Mouse (Mus musculus) kidney, postnatal 0 days (tissue): Measurements from ENCODE around the gene Cuedc1. TPM values are rescaled to one million over a fixed set of nuclear protein-coding genes. Genes with fewer than 3 reads are reported as not detected.

ENCODE experiments used
- ATAC-seq: fragments of 200-750 bp; cut with Nextera tagmentation; replicated peaks from 2 replicates; pipeline ENCODE4 v1.8.0; 2017; ENCODE audit warnings: low read depth, moderate number of reproducible peaks, moderate TSS enrichment, moderate library complexity; ENCODE audit not compliant: low FRiP score
- DNase-seq: peaks from one replicate; pipeline ENCODE4 v3.0.0-alpha.2; 2016; ENCODE audit warnings: low spot score
- H3K27ac ChIP-seq: fragments of 300-500 bp; sonication (generic); 2 replicates; pipeline ENCODE4 v1.5.1; 2014; ENCODE audit warnings: mild to moderate bottlenecking
- H3K27me3 ChIP-seq: fragments of 300-500 bp; sonication (generic); 2 replicates; pipeline ENCODE4 v1.6.1; 2014; ENCODE audit warnings: low read length, mixed read lengths; ENCODE audit not compliant: insufficient read depth
- H3K36me3 ChIP-seq: fragments of 300-500 bp; sonication (generic); 2 replicates; pipeline ENCODE4 v1.6.1; 2014; ENCODE audit warnings: low read length, mixed read lengths; ENCODE audit not compliant: insufficient read depth
- H3K4me1 ChIP-seq: fragments of 300-500 bp; sonication (generic); replicated peaks from 2 replicates; pipeline ENCODE4 v1.6.1; 2014; ENCODE audit warnings: antibody characterized with exemption, low read length, mixed read lengths; ENCODE audit not compliant: insufficient read depth
- H3K4me2 ChIP-seq: fragments of 300-500 bp; sonication (generic); 2 replicates; pipeline ENCODE4 v1.6.1; 2014; ENCODE audit warnings: mild to moderate bottlenecking, low read length, moderate library complexity, mixed read lengths
- H3K4me3 ChIP-seq: fragments of 300-500 bp; sonication (generic); replicated peaks from 2 replicates; pipeline ENCODE4 v1.5.1; 2014; ENCODE audit warnings: low read depth, low read length
- H3K9ac ChIP-seq: fragments of 300-500 bp; sonication (generic); 2 replicates; pipeline ENCODE4 v1.6.1; 2014; ENCODE audit warnings: low read depth, low read length
- H3K9me3 ChIP-seq: fragments of 300-500 bp; sonication (generic); replicated peaks from 2 replicates; pipeline ENCODE4 v1.6.1; 2016; ENCODE audit warnings: low read length, inconsistent platforms, mixed read lengths
- CTCF ChIP-seq: IDR thresholded peaks from 2 replicates; pipeline ENCODE4 v1.5.1; 2016; ENCODE audit warnings: antibody characterized with exemption, low read depth, mild to moderate bottlenecking, moderate library complexity
- WGBS: fragments of 180-500 bp; shearing (Covaris S2); extraction: QIAGEN DNeasy Blood & Tissue Kit; methylation state at CpG from one replicate; pipeline ENCODE4 v1.1.7; 2014; 5-methylcytosine and 5-hydroxymethylcytosine counted together
- polyA plus RNA-seq: library from polyadenylated mRNA; unstranded; fragments of >200 nt; fragmentation: Nextera tagmentation; extraction: Ambion mirVana; gene quantifications from 2 replicates; pipeline ENCODE4 v1.2.1, GENCODE M21; 2015

Cuedc1 gene
- polyA plus RNA-seq, 1 experiment from 2014 or later, result 16.4 TPM

GRCm38 (mm10) chr11:88139256-88139861, 41.5 kb downstream of the Cuedc1 start:
- H3K9ac ChIP-seq, result 0 out of 2 replicates have a peak overlapping the region, but pooled peaks have one; percentile 3
- WGBS, result 18% methylated on average over 20 of the region's 20 CpGs
- ATAC-seq (no peak), DNase-seq (no peak)
- no peak overlapping the region for H3K4me3 ChIP-seq
- no peaks in the 10 kb centered on the region for H3K9me3 ChIP-seq
- TF ChIP-seq CTCF, result no peak
- H3K36me3 ChIP-seq, result no peaks in the 10 kb centered on the region
- no peaks in the 10 kb centered on the region for H3K27me3 ChIP-seq
- H3K4me1 ChIP-seq, result peaks cover 28% of the 10 kb centered on the region
- peak overlapping the region; percentile 14; the same call in 1 of the 2 replicates for H3K4me2 ChIP-seq
- H3K27ac ChIP-seq, result no peak overlapping the region

GRCm38 (mm10) chr11:88140066-88141060, 42.5 kb downstream of the Cuedc1 start:
- Histone ChIP-seq H3K36me3 (no peaks in the 10 kb centered on the region), H3K27ac (no peak overlapping the region), H3K4me1 (peaks cover 28% of the 10 kb centered on the region), H3K9me3 (no peaks in the 10 kb centered on the region), H3K4me3 (no peak overlapping the region), H3K9ac (0 out of 2 replicates have a peak overlapping the region, but pooled peaks have one; percentile 3), H3K27me3 (no peaks in the 10 kb centered on the region), H3K4me2 (no peak overlapping the region)
- WGBS, result 38% methylated on average over 13 of the region's 13 CpGs
- no peak for TF ChIP-seq CTCF
- DNase-seq (no peak), ATAC-seq (0 out of 2 replicates have a peak, but pooled peaks have one; percentile 55)

- Histone ChIP-seq H3K4me2 (no peak overlapping the region), H3K9ac (no peak overlapping the region), H3K27ac (no peak overlapping the region), H3K9me3 (no peaks in the 10 kb centered on the region), H3K36me3 (no peaks in the 10 kb centered on the region), H3K4me1 (peaks cover 28% of the 10 kb centered on the region), H3K4me3 (no peak overlapping the region), H3K27me3 (no peaks in the 10 kb centered on the region)
- DNase-seq (no peak), ATAC-seq (no peak)
- TF ChIP-seq CTCF, result no peak
- 39% methylated on average over 8 of the region's 8 CpGs for WGBS
Observed at GRCm38 (mm10) chr11:88142362-88142761, 44.5 kb downstream of the Cuedc1 start.

GRCm38 (mm10) chr11:88144100-88144499, 46.2 kb downstream of the Cuedc1 start:
- 52% methylated on average over 4 of the region's 4 CpGs for WGBS
- Histone ChIP-seq H3K27ac (no peak overlapping the region), H3K9me3 (no peaks in the 10 kb centered on the region), H3K36me3 (no peaks in the 10 kb centered on the region), H3K4me3 (no peak overlapping the region), H3K4me2 (no peak overlapping the region), H3K9ac (no peak overlapping the region), H3K27me3 (no peaks in the 10 kb centered on the region), H3K4me1 (peaks cover 23% of the 10 kb centered on the region)
- ATAC-seq (no peak), DNase-seq (no peak)
- TF ChIP-seq CTCF, result no peak

- no peak for ATAC-seq
- no peak overlapping the region for H3K9ac ChIP-seq
- no peaks in the 10 kb centered on the region for H3K9me3 ChIP-seq
- TF ChIP-seq CTCF, result no peak
- DNase-seq, result no peak
- no peaks in the 10 kb centered on the region for H3K27me3 ChIP-seq
- no peak overlapping the region for H3K4me3 ChIP-seq
- H3K4me2 ChIP-seq, result no peak overlapping the region
- H3K4me1 ChIP-seq, result peaks cover 13% of the 10 kb centered on the region
- 68% methylated on average over 13 of the region's 13 CpGs for WGBS
- 0 out of 2 replicates have a peak overlapping the region, but pooled peaks have one; percentile 25 for H3K27ac ChIP-seq
- H3K36me3 ChIP-seq, result no peaks in the 10 kb centered on the region
Observed at GRCm38 (mm10) chr11:88145214-88146006, 47.6 kb downstream of the Cuedc1 start.
